Mouse (Mus musculus) left cerebral cortex, postnatal 4 days (tissue): Measurements from ENCODE around the gene Vwa8. TPM values are rescaled to one million over a fixed set of nuclear protein-coding genes. Genes with fewer than 3 reads are reported as not detected.

Experiments
- DNase-seq: peaks from one replicate; pipeline ENCODE4 v3.0.0-alpha.2; 2022
- intact Hi-C: fragments of 180-260 bp; cut with DNase I; formaldehyde crosslinking; loops from one replicate; pipeline ENCODE4 v1.15.1; 2025
- total RNA-seq, 2 experiments: library from RNA; stranded (reverse); gene quantifications; 2 replicates each; pipeline ENCODE4 v1.2.3; 2021

Vwa8 gene
- total RNA-seq, 2 experiments from 2014 or later: 16.8 to 17.1 TPM

DNA sequence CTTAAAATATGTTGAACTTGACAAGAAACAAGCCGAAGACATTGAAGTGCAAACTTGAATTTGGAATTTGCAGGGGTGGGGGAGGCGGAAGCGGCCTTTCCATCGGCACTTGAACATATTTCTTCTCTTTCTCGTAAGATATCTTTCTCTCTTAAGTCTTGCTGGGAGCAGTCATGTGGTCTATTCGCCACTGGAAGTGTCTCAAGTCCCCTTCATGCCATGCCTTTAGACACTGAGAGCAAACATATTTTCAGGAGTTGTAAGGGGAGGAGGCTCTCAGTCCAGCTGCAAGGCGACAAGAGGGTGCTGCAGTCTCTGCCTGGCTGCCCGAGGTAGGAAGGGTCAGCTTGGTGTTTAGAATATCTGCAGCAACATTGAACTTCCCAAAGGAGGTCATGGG lies 288.2 kb downstream of the Vwa8 start:
- no peak for DNase-seq
- intact Hi-C loops: no loop called here

DNA sequence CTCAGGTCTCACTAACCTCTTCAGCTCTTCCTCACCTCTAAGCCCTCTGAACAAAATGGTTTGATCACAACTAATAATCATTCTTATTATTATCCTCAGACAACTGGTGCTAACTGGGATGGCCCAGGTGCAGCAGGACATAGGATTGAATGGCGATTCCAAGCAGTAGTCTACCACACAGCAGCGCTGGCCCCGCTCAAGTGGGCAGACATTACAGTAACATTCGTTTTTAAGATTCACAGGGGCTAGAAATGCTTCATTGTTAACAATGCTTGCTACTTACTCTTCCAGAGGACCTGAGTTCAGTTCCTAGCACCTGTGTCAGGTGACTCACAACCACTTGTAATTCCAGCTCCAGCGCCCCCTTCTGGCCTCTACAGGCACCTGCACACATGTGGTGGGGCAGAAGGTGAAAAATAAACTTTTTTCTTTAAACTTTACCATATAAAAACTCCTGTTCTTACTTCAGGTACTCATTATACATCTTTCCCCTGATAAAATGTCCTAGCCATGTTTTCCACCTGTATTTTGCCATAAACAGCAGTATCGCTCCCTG lies 290.3 kb downstream of the Vwa8 start:
- DNase-seq: no peak
- intact Hi-C loops: no loop called here

DNA sequence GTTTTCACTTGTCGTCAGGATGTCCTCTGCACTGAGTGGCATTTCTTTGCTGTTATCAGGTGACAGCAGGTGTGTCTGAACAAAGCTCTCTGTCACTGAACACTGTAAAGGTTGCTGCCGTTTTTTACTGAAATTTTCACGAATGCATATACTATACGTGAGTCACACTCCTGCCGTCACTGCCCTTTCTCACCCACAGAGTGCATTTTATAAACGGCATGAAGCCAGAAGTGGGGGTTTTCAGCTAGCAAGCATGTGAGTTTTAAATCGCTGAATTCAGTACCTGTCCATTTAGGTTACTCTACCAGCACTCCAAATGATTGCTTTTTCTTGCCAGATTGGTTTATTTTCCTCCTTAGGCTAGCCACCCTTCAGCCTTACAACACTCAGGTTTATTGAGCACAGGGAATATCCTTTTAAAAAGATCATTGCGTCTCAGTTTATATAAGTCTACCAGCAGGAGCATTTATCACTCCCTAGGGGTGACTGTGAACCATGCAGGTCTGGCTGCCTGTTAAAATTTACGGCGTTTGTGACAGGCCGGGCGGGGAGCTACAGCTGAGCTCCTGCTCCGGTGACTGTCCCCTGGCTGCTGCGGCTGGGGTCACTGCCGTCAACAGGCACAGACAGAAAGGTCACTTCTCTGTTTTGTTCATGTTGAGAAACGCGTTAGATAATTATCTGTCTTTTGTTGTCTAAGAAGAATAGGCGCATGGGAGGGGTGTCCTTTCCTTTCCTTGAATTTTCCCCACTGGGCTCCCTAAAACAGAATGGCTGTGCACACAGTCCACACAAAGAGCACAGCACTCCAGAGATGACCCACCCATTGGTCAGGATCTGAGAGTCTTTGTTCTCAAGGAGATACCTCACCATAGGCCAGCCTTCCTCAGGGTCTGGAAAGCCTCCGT lies 291.3 kb downstream of the Vwa8 start:
- intact Hi-C loops: no loop called here
- DNase-seq: no peak

DNA sequence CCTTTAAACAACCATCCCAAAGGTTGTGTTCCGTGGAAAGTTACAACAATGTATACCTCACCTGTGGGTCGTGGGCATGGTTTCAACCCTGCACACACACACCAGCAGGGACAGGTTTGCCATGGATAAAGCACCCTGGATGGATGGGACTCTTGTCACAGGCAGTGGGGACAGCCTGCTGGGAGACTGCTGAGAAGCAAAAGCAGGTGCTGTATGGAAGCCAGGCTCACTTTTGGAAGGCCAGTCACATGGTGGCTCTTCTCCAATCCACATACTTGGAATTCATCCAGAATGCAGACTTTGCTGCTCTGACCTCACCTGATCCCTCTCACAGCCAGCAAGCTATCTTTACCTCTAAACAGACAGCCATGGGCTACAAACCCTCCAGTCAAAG lies 292.0 kb downstream of the Vwa8 start:
- intact Hi-C loops: no loop called here
- no peak for DNase-seq

DNA sequence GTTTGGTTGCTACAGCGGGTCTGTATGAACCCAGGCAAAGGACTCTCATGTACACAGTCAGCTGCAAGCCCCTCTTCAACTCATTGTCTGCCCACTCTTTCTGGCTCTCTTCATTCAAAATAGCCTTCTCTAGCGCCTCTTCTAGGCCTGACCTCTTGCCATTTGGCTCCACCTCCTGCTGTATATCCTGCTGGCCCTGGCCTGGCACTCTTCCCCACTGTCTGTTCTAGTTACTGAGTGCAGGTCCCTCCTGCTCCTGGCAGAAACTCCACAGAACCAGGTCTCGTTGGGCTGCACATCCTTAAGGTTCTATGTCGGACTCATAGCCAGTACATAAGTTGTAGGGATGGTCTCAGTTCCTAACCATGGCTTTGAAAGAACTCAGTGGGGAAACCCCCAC lies 293.5 kb downstream of the Vwa8 start:
- DNase-seq: no peak
- intact Hi-C loops: no loop called here

DNA sequence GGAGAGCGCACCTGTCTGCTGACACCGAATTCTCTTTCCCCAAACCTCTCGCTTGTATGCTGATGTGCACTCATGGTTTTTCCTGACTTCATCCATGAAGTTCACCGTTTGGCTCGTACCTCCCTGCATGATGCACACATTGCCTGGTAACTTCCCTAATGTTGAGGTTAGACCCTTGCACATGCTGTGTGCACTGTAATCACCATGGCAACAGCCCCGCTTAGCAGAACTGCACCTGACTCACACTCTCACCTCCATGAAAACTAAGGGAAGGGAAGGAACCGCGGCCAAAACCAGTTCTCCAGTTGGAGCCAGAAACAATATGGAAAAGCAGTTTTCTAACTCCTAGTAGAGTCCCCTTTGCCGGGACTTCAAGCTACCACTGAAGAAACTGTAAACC lies 294.8 kb downstream of the Vwa8 start:
- intact Hi-C loops: no loop called here
- DNase-seq: no peak

DNA sequence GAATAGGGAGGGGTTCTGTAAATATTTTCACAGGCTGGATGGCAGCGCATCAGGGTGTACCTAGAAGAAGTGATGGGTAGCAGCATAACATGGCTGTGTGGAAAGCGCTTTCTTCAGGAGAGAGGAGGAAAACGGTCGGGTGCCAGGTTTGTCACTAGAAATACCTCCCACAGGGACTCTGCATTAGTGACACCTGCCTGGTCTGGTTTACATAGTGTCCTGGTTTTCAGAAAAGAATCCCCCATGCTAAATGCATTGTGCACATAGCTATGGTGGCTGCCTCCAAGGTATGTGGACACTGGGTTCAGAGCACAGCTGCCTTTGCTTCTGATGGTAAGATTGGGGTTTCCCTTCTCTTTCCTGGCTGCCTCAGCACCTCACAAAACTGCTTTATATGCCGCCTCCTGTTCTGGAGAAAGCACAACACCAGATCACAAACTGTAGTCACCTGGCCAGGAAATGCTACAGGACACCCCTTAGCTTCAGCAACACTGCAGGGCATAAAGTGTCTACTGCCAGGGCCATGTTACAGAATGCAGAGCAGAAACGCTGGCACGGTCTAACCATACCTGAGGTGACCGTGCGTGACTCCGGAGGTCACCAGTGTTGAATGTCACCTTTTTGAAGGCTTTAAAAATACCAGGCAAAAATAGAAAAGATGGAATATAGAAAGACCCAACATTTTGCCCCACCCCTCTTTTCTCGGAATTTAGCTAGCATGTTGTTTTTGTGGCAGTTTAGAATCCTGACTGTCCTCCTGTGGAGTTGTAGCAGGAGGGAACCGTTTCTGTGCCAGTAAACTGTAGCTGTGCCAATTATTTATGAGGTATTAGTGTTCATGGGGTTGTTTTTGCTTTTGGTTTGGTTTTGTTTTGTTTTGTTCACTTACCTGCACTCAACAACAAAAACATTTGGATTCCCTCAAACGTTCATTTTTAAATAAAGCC lies 295.7 kb downstream of the Vwa8 start:
- intact Hi-C loops: no loop called here
- DNase-seq: no peak

DNA sequence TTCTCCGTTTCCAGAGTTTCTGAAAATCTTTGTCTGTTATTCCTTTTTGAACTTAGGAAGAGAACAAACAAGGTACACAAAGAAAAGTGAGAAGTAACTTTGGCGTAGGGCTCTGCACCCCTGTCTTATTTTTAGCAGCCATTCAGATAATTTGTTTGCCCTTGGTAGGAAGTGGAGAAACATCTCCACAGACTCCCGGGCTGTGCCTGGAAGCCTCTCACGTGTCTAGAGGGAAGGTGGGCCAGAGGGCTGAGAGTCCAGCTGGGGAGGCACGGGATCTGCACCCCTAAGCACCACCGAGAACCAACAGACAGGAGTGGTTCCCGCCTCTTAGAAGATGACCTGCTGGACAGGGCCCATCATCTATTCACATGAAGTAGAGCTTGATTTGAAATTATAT lies 302.9 kb downstream of the Vwa8 start:
- intact Hi-C loops: no loop called here
- no peak for DNase-seq

DNA sequence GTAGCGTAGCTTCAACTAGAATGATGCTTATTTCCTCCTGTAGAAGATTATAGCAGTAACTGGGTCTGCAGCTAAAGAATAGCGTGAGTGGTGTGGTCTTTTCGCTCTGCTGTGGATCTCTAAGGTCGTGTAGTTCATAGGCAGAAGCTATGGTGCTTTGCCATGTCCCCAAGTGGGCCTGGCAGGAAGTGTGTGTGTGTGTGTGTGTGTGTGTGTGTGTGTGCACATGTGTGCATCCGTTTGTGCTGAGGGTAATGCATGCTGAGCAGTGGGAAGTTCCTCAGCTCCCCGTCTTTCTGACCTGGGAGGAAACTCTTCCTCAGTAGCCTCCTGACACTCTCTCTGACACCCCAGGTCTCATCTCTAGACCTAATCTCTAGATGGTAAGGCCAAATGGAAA lies 305.0 kb downstream of the Vwa8 start:
- intact Hi-C loops: no loop called here
- DNase-seq: no peak

DNA sequence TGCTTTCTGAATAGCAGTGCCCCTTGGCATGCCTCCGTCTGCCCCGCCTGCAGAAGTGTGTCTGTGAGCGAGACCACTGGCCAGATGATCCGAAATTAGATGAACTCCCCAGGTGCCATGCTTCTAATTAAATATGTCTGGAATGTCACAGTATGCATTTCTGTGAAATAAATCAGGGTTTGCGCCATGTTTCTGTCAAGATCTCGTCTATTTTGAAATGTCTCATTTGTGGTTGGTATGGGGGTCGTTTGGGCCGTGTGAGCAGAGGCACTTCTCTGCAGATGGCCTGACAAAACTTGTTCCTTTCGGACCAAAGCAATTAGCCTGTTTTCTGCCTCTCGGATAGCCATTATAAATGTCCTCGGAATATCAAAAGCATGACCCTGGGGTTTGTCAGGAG lies 306.1 kb downstream of the Vwa8 start:
- peak; percentile 36 for DNase-seq
- intact Hi-C loops: no loop called here

DNA sequence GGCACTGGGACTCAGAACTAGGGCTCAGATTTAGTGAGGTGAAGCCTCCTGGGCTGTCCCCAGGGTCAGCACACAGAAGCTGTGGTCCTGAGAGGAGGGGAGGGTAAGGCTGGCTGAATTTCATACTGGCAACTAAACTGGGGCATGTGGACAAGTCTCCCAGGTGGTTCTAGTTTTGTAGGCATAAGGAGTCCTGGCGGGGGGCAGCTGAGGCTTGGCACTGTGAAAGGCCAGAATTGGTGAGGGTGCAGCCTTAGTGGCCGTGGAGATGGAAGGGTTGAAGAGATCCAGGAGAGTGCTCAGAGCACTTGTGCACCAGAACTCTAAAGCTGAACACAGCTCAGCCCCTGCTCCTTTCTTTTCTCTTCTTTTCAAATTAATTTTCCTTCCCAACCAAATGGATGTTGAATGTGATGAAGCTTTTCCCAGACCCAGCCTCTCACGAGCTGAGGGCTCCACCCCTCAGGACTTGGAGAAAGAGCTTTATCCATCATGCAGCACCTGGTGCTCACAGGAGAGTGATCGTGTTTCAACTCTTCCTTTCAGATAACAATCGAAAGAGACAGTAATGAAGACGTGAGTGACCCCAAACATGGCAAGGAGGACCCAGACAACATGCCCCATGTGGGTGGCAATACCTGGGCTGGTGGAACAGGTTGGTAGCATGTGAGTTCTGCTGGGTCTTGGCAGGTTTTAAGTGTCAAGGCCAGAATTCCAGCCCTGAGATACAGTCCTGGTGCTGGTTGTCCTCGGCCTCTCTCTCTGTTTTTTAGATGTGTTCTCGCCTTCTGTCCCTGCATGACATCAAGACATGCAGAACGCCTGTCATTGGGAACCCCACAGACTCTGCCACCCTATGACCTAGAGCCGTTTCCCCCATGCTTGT lies 307.9 kb downstream of the Vwa8 start:
- intact Hi-C loops: no loop called here
- peak; percentile 55 for DNase-seq

DNA sequence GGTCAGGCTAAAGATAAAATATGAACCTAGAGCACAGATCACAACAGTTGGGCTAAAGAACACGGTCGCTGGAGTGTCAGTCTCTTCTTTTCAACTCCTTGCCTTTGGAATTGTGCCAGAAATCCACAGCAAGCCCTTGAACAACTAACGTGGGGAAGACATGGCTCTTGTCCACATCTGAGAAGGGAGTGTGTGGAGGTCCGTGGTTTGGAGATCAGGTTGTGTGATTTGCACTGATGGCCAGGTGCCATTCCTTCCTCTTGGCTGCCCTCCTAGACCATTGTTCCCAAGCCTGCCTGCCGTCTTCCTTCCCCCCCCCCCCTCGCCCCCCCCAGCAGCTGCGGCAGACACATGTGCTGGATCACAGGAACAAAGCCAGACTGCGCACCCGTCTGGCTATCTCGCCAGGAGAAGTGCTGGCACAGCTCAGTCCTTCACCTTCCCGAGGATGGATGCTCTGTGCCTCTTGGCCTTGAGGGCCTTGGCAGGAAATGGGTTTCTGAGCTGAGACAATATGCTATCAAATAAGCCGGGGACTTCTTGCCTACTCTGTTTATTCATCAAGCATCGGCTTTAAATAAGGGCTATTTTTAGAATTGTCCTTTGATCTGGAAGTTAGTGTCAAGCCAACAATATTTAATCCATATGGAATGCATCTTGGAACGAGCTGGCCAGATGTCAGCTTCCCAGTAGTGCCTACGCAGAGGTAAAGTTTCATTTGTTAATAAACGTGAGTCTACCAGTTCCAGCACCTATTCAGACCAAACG lies 308.8 kb downstream of the Vwa8 start:
- intact Hi-C loops: no loop called here

DNA sequence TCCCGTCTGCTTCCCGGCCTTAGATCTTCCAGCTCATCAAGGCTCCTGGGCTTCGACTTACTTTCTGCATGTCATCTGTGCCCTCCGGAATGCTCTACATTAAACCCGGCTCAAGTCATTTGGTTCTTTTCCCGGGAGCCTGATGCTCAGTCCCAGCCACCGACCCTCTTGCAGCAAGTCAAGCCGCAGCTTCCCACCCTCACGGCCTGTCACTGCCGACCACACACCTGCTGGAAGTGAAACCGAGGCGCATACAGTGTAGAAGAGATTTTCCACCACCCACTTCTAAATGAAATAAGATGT lies 309.3 kb downstream of the Vwa8 start:
- intact Hi-C loops: no loop called here
- DNase-seq: no peak

More for the DNA sequence above, 308.8 kb downstream of the Vwa8 start:
- peak; percentile 72 for DNase-seq

DNA sequence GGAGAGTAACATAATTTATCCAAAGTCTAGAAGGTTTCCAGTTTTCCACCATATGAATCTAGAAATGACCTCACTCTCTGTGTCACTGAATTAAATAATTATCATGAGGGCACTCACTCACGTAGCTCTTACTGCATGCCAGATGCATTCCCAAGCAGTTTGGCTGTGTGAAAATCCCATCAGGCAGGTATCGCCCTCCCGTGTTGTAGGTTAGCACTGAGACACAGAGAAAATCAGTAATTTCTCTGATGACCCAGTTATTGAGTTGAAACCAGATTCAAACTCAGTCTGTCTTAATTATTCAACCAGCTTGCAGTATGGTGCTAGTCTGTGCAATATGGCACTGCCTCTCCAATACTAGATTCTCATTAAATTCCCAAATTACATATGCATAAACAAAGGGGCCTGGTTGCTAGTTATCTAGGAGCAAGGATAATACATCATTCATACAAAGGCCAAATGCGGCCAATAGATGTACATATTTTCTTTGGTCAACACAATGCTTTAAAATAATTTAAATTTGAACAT lies 309.9 kb downstream of the Vwa8 start:
- no peak for DNase-seq
- intact Hi-C loops: no loop called here

DNA sequence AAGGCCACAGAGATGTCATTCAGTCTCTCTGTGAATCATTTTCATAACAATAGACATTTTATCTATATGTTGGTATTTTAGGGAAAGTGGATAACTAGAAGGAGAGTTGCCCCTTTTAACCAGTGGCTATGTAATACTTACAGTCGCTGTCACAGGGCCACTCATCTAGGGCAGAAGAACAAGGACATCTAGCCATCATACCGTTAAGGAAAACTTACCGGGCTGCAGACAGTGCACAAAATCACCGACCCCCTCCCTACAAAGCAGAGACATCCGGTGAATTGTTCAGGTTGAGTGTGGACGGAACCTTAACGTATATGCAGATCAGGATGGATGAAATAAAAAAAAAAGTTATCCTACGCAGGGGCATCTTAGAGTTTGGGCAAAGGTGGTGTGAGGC lies 310.6 kb downstream of the Vwa8 start:
- intact Hi-C loops: no loop called here

DNA sequence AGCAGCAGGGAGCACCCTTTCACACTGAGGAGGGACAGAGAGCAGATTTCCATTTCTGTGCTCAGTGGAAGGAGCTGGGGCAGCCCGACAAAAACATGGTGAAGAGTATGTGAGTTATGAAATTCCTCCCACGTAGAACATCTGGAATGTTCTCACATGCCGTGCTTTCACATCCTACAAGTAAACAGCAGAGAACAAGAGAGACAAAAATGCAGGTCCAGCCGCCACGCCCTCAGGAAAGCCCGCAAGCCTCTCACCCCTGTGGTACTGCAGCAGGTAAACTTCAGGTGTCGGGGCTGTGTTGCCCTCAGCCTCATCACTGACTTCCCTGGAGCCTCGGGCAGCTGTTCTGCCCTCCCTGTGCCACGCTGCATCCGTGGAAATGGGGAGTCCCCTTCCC lies 311.6 kb downstream of the Vwa8 start:
- intact Hi-C loops: no loop called here
- no peak for DNase-seq

More for the DNA sequence above, 310.6 kb downstream of the Vwa8 start:
- no peak for DNase-seq

DNA sequence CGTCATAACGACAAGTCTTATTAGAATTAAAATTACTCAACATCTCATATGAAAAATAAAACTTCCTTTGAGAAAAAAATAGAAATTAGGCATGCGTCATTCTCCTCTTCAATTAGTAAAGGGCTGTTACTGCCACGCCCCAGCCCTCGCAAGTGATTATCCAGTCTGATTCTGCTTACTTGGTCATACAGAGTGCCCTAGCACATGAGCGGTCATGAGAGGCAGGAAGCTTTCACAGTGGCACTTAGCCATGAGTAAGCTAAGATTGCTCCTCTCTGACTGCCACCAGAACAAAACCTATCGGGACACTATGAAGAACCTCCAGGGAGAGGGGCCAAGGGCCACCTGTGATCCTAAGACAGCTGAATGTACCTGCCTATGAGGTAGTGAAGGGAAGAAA lies 312.1 kb downstream of the Vwa8 start:
- DNase-seq: no peak
- intact Hi-C loops: no loop called here

DNA sequence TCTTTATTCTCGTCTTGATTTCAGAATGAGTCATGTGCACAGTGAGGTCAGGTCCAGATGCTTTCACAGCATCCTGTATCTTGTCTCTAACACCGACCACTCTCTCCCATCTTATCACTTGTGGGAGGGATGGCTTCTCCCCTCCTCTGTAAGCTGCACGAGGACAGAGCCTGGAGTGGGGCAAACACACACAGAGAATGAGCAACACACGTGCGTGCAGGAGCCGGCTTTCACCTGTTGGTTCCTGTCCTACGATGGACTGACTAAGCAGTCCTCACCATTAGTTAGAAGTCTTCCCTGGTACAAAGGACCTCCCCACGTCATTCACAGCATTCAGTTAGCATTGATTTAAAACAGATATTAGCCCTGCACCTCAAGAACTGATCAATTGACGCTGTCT lies 312.9 kb downstream of the Vwa8 start:
- intact Hi-C loops: no loop called here
- no peak for DNase-seq

DNA sequence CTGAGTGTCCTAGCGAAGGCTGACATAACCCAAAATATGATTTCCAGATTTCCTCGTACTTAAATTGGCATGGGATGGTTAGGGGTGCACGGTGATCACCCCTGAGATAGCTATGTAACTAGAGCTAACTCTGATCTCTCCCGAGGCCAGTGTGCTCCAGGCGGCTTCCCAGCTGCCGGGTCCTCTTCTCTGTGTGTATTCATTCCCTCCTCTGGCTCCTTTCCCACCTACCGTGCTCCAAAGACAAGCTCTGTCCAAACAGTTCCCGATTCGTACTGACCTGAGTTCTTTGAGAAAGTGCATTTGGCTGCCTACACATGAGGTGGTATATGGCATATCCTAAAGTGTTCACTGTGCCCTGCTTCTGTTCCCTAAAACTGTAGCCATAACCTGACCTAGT lies 313.8 kb downstream of the Vwa8 start:
- DNase-seq: no peak
- intact Hi-C loops: no loop called here

DNA sequence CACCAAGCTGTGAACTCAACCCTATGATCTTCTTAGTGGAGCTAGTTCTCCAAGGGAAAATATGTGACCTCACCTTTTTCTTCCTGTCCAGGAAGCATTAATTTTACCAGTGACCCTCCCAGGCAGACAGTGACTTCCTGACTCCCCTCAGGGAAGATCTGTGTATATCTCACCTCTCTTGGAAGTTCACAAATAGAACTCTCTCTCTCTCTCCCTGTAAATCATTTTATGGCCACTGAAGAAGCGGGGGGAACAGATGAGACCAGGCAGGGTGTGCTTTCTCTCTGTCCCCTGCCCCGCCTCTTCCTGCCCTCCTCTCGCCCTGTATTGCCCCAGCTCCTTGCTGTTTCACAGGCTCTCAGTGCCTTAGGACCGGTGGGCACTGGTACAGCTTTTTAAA lies 315.5 kb downstream of the Vwa8 start:
- DNase-seq: no peak
- intact Hi-C loops: no loop called here
